Mouse (Mus musculus) mesoderm, embryonic 11.5 days (tissue): ENCODE data around the gene Ccdc189.

Experiments used
- DNase-seq: peaks from one replicate; pipeline ENCODE4 v3.0.0-alpha.2; 2012; ENCODE audit warnings: low read depth, low spot score

Ccdc189 gene

GRCm38 (mm10) chr7:127592575-127592974 is 4.2 kb upstream of the Ccdc189 start:
- DNase-seq = no peak

GRCm38 (mm10) chr7:127591108-127591507 is 2.7 kb upstream of the Ccdc189 start:
- DNase-seq = no peak

GRCm38 (mm10) chr7:127589637-127590036 is 1.2 kb upstream of the Ccdc189 start:
- DNase-seq = no peak

- DNase-seq = no peak
These were observed 506 bp upstream of the Ccdc189 start for GRCm38 (mm10) chr7:127588901-127589300.

GRCm38 (mm10) chr7:127587196-127587595 is 1.2 kb downstream of the Ccdc189 start:
- no peak for DNase-seq

GRCm38 (mm10) chr7:127586149-127586548 is 2.2 kb downstream of the Ccdc189 start:
- DNase-seq = no peak

- no peak for DNase-seq
These were observed 3.4 kb downstream of the Ccdc189 start for GRCm38 (mm10) chr7:127585031-127585430.

GRCm38 (mm10) chr7:127583260-127583659 is 5.1 kb downstream of the Ccdc189 start:
- no peak for DNase-seq

- no peak for DNase-seq
These were observed 14.3 kb downstream of the Ccdc189 start for GRCm38 (mm10) chr7:127574115-127574514.

GRCm38 (mm10) chr7:127573503-127574008 is 14.8 kb downstream of the Ccdc189 start:
- no peak for DNase-seq

- peak; percentile 97 for DNase-seq
These were observed 15.4 kb downstream of the Ccdc189 start, which contains the start of gene Phkg2 for GRCm38 (mm10) chr7:127572895-127573471. Gene Phkg2 (plus strand): TSS chr7:127573340.

- DNase-seq = no peak
These were observed 23.8 kb downstream of the Ccdc189 start for GRCm38 (mm10) chr7:127564381-127565150.

GRCm38 (mm10) chr7:127561340-127561858 is 27.0 kb downstream of the Ccdc189 start, which contains the start of gene Tmem265:
Gene Tmem265 (plus strand): TSS chr7:127561390.
- no peak for DNase-seq

GRCm38 (mm10) chr7:127560580-127560979 is 27.8 kb downstream of the Ccdc189 start:
- DNase-seq = peak; percentile 3

GRCm38 (mm10) chr7:127551558-127551957 is 36.8 kb downstream of the Ccdc189 start:
- DNase-seq = no peak

- DNase-seq = no peak
These were observed 39.1 kb downstream of the Ccdc189 start for GRCm38 (mm10) chr7:127549116-127549835.

GRCm38 (mm10) chr7:127541671-127542070 is 46.7 kb downstream of the Ccdc189 start:
- DNase-seq = no peak
